Mouse (Mus musculus) layer of hippocampus, postnatal 14 days (tissue): ENCODE measurements at regions not wholly inside any gene's neighbourhood (a gene's known extent, or its start where the extent isn't known, plus 50 kb on each side); places are given as distances from the start of the nearest gene placed in this dataset.

Experiments used
- DNase-seq, 2 experiments: peaks; one replicate each; pipeline ENCODE4 v3.0.0; 2021 to 2022; ENCODE audit warnings: low spot score in 2 of 2, mixed read lengths in 1 of 2

- DNase-seq, result no peak
Observed at GRCm38 (mm10) chr11:44027046-44027445, 126.0 kb upstream of the Adra1b start.

- DNase-seq, result peak in 1 of 2 experiments; percentile 11
Observed at GRCm38 (mm10) chr11:44046083-44046482, 145.1 kb upstream of the Adra1b start.

DNA sequence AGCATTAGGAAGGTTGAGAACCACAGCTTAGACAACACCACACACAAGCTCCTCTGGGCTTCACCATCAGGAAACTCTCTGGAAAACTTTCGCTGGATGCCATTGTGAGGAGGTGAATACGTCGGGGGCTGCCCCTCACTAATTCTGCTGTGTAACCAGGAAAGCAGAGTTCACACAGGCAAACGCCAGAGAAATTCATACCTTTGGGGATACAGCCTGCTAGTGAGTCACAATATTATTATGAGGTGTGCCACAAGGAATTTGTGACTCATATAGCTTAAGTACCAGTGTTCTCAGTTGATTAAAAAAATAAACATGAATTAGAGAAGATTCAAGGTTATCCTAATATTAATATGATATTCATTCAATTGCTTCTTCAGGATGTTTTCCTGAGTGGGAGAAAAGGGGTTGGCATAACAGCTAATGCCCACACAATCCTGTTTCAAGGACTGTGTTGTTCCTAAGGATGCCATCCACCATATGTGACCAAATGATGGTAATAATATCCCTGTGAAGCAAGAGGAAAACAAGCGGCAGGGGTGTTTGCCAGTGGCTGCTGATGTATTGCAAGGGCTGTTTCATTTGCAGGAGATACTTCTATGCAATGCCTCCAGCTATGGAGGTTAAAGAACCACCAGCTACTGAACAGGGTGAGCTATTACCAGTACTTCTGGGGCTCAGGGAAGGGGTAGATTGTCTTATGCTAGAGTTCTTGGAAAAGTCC is 148.4 kb upstream of the Adra1b start:
- DNase-seq, result no peak

- no peak for DNase-seq
Observed at GRCm38 (mm10) chr11:44052481-44052880, 151.5 kb upstream of the Adra1b start.

DNA sequence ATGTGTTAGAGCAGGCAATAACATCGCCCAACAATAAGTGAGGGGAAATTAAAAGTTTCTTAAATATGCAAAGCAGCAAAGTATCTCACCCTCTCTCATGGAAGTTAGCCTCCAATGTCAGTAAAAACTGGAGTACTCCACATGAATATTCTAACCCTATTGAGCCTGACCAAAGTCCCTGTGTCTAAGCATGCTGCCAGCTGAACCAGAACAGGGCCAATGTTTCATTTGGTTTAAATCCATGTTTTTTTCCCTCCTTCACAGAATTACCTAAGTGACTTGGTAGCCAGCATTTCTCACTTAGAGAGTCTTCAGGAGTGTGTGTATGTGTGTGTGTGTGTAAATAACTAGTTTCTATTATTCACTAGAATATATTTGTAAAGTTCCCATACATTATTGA is 161.4 kb upstream of the Adra1b start:
- no peak for DNase-seq

DNA sequence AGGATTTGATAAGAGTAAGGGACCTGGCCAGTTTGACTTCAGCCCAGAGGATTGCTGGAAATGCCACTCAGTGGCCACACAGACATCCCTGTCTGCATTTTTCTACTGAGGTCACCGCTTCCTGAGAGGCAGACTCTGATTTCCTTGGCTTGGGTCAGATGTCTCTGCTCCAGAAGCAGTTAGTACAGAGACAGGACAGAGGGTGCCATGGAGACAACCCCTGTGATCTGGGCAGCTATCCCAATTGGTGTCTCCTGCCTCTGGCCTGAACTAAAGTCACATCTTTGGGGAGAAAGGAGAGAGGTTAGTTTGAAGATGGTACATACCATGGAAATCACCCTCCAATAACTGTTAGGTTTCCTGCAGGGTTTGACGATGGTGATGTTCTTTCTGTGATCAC is 165.2 kb upstream of the Adra1b start:
- no peak for DNase-seq

DNA sequence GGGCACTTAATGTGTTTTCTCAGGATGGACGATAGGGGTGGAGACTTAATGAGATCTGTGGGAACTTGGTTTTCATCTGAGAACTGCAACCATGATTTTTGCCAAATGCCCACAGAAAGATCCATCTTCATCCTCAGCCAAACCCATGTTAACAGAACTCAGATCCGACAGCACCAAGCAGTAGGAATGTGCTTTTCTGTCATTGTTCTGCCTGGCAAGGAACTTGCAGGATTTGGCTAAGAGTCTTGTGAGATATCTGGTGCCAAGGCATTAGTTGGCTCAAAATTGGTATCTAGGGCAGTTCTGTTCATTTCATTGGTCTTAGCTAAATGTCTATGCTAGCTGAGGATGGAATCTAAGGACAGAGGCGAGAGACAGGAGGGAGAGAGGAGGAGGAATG is 182.7 kb upstream of the Adra1b start:
- peak in 1 of 2 experiments; percentile 41 for DNase-seq

GRCm38 (mm10) chr11:44086951-44087350 is 185.9 kb upstream of the Adra1b start:
- no peak for DNase-seq

- no peak for DNase-seq
Observed at GRCm38 (mm10) chr11:44089514-44089913, 188.5 kb upstream of the Adra1b start.

DNA sequence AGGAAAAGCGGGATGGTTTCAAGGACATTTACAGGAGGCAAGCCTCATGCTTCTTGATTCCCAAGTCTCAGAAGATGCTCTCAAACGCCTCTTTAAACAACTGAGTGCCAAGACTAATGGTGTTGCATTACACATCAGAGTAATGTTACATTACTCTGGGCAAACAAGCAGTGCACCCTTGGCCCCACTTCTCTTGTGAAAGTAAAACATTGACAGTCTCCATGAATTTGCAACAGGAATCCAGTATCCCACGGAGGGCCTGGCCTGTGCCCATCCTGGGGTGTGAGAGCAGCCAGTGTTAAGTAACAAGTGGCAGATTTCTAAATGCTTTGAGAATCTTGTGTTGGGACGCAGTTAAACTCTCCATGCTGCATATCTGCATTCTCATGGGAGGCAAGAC is 194.3 kb upstream of the Adra1b start:
- DNase-seq, result no peak

- DNase-seq, result no peak
Observed at GRCm38 (mm10) chr11:44103188-44103840, 202.3 kb upstream of the Adra1b start.

DNA sequence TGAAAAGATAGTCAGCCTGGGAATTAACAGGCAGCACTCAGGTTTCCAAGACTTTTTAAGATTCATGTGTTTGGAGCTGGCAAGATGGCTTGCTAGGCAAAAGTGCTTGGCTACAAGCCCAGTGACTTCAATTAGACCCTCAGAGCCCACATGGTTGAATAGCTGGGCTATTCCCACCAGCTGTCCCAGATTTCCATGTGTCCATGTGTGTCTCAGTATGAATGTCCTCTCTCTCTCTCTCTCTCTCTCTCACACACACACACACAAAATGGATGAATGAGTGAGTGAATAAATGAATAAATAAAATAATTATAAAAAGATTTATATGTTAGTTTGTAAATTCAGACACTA is 202.8 kb upstream of the Adra1b start:
- DNase-seq, result no peak

- DNase-seq, result no peak
Observed at GRCm38 (mm10) chr11:44106231-44106630, 205.2 kb upstream of the Adra1b start.

- no peak for DNase-seq
Observed at GRCm38 (mm10) chr11:44111525-44111924, 210.5 kb upstream of the Adra1b start.

GRCm38 (mm10) chr11:44127088-44127487 is 226.1 kb upstream of the Adra1b start:
- DNase-seq, result peak; percentile 19 to 31

DNA sequence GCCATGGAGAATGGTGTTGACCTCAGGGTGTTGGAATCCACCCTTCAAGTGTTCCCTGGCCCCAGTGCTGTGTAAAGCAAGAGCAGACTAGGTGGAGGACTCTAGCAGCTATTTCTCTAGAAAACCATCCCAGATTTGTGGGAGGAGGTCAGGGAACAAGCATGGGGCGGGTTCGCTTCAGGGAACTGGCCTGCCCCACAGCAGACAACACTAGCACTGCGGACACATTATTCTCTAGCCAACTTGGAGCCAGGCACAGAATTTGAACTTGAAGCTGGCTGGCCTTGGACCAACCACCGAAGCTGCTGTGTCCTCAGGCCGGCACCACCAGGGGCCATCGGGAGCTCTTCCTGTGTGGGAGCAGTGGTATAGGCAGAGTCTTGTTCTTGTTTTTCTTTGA is 227.5 kb upstream of the Adra1b start:
- DNase-seq, result no peak

- no peak for DNase-seq
Observed at GRCm38 (mm10) chr11:44133244-44133643, 232.2 kb upstream of the Adra1b start.

DNA sequence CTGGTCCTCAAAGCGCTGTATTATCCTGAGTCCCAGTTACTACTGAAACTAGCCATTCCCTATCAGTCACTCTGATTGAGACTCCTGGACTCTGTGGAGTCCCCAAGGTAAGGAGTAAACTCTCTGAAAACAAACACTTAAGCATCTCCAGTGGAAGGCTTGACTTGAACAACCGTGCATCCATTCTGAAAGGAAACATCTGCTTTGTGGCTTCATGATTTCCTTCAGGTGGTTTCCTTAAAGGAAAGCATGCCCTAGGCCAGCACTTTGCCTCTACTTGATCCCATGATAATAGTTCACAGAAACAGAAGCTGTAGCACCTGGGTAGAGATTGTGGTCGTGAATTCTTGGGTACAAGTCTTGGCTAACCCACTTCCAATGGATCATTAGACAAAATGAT is 235.0 kb upstream of the Adra1b start:
- no peak for DNase-seq

- DNase-seq, result peak in 1 of 2 experiments; percentile 37
Observed at GRCm38 (mm10) chr11:44142996-44143395, 242.0 kb upstream of the Adra1b start.

DNA sequence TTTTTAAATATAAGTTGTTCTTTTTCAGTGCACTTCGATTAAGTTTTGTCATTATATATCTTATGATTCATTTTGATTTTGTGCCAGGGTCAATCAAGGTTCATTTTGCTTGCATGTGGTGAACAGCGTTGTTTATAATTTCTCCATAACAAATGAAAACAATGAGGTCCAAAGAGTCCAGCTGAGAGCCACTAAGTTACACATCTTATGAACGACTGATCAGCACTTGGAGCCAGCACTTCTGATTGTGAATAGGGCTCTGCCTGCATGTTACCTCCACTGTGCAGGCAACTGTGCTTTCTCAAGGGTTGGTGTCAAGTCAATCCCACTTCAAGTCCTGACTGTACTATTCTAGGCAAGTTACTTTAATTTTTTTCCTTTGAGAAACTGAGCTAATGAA is 243.5 kb upstream of the Adra1b start:
- DNase-seq, result no peak

GRCm38 (mm10) chr11:44146419-44146818 is 245.4 kb upstream of the Adra1b start:
- DNase-seq, result no peak

DNA sequence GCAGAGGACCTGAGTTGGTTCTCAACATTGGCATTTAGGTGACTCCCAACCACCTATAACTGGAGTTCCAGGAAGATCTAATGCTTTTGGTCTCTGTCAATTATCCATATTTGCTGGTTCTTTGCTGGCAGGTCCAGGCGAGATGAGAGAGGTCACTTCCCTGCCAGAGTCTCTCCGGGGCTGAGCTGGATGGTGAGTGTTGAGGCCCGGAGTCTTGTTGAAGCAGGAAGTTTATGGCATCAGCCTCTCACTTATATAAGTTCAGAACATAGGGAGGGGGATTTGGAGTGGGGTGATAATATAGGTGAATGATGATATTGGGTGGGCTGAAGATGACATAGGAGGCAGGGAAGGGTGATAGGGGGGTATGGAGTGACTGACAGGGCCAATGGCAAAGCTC is 246.3 kb upstream of the Il12b start:
- DNase-seq, result no peak

DNA sequence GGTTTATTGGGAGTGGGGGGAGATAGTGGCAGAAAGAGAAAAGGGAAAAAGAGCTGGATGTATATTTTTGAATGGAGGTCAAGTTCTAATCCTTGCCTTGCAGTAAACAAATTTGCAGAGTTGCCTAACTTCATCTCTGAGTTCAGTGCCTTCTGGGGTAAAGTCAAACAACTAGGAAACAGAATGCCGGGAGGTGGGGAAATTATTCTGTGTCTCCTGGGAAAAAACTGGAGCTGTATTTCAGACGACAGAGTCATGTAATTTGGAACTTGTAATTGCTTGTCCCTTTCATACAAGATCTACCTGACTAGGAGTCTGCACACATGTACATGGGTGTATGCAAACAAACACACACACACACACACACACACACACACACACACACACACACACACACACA is 244.3 kb upstream of the Il12b start:
- no peak for DNase-seq
